Mouse (Mus musculus): Measurements from ENCODE around the gene 1700017B05Rik. TPM values are rescaled to one million over a fixed set of nuclear protein-coding genes. Genes with fewer than 3 reads are reported as not detected.
"Not testable (repeated sequence)": the region's sequence is repeated elsewhere in the genome, so short reads cannot be mapped to it uniquely, and the experiment has no call there.

Gene 1700017B05Rik
- polyA plus RNA-seq, 1 experiment from 2014 or later = 16.9 TPM

GRCm38 (mm10) chr9:57203571-57203970, 58.8 kb downstream of the 1700017B05Rik start:
- not testable (repeated sequence) for H3K4me1 ChIP-seq (ENCODE audit: control insufficient read depth, low read depth, low read length); H3K27me3 ChIP-seq (ENCODE audit: control insufficient read depth, insufficient read depth, low read depth, low read length); H3K36me3 ChIP-seq (ENCODE audit: control insufficient read depth, insufficient read depth); H3K27ac ChIP-seq (ENCODE audit: low read length); H3K4me2 ChIP-seq (ENCODE audit: low read depth, low read length); H3K9me3 ChIP-seq (replicated peaks; ENCODE audit: control insufficient read depth, low read length); ATAC-seq (ENCODE audit: low read depth); H3K4me3 ChIP-seq (ENCODE audit: low read depth, low read length); H3K9ac ChIP-seq (ENCODE audit: low read depth, low read length)
- WGBS (ENCODE audit: insufficient replicate concordance) = 41% methylated on average over 13 of the region's 13 CpGs

Other genes starting within 250 kb of the 1700017B05Rik start
- gene Sin3a, start 190.6 kb downstream of the 1700017B05Rik start, polyA plus RNA-seq (2015; fragmentation: Nextera tagmentation; extraction: Ambion mirVana) = 13.4 and 14.5 TPM in 2 replicates
- 18.6 and 21.2 TPM in 2 replicates for gene Man2c1, start 131.9 kb downstream of the 1700017B05Rik start, polyA plus RNA-seq (2015; fragmentation: Nextera tagmentation; extraction: Ambion mirVana)
- gene Neil1, start 114.3 kb downstream of the 1700017B05Rik start, polyA plus RNA-seq (2015; fragmentation: Nextera tagmentation; extraction: Ambion mirVana) = 1.9 and 2.3 TPM in 2 replicates
- gene Commd4, start 104.3 kb downstream of the 1700017B05Rik start, polyA plus RNA-seq (2015; fragmentation: Nextera tagmentation; extraction: Ambion mirVana) = 43.8 and 50.3 TPM in 2 replicates
- not detected in 2 replicates for gene Trcg1, start 26.1 kb downstream of the 1700017B05Rik start, polyA plus RNA-seq (2015; fragmentation: Nextera tagmentation; extraction: Ambion mirVana)
- gene Ppcdc, start 177.5 kb upstream of the 1700017B05Rik start, polyA plus RNA-seq (2015; fragmentation: Nextera tagmentation; extraction: Ambion mirVana) = 9.0 and 10.4 TPM in 2 replicates
- gene Scamp5, start 205.4 kb upstream of the 1700017B05Rik start, polyA plus RNA-seq (2015; fragmentation: Nextera tagmentation; extraction: Ambion mirVana) = 7.8 and 7.9 TPM in 2 replicates
- 0.41 and 0.57 TPM in 2 replicates for gene Rpp25, start 241.4 kb upstream of the 1700017B05Rik start, polyA plus RNA-seq (2015; fragmentation: Nextera tagmentation; extraction: Ambion mirVana)

Measured in liver, embryonic 16.5 days (tissue).